Mouse (Mus musculus): Measurements from ENCODE around the gene Usp54.

GRCm38 (mm10) chr14:20508424-20508823, 132.4 kb downstream of the Usp54 start:
- no peak for TF ChIP-seq HCFC1 (IDR thresholded peaks at IDR 0.05; ENCODE audit: borderline replicate concordance, insufficient read depth, low read length)
- TF ChIP-seq MAFK (IDR thresholded peaks at IDR 0.05; ENCODE audit: insufficient read depth, low read depth, low read length), result no peak
- TF ChIP-seq ZNF384 (IDR thresholded peaks at IDR 0.05; ENCODE audit: low read depth, low read length), result no peak
- TF ChIP-seq ZC3H11A (IDR thresholded peaks at IDR 0.05; ENCODE audit: borderline replicate concordance, low read depth, low read length), result no peak
- TF ChIP-seq CHD2 (IDR thresholded peaks at IDR 0.05; ENCODE audit: low read depth, low read length), result no peak
